Mouse (Mus musculus) liver, embryonic 12.5 days (tissue): ENCODE results near the gene Marc1. TPM values are rescaled to one million over a fixed set of nuclear protein-coding genes. Genes with fewer than 3 reads are reported as not detected.

Experiments
- ATAC-seq: fragments of 200-750 bp; cut with Nextera tagmentation; 2 replicates; pipeline ENCODE4 v1.8.0; 2017; ENCODE audit warnings: moderate number of reproducible peaks, mild to moderate bottlenecking, moderate library complexity
- H3K27ac ChIP-seq: fragments of 300-500 bp; sonication (generic); 2 replicates; pipeline ENCODE4 v1.5.1; 2016; ENCODE audit warnings: mild to moderate bottlenecking
- H3K27me3 ChIP-seq: fragments of 300-500 bp; sonication (generic); replicated peaks from 2 replicates; pipeline ENCODE4 v1.6.1; 2016; ENCODE audit warnings: mild to moderate bottlenecking, moderate library complexity
- H3K36me3 ChIP-seq: fragments of 300-500 bp; sonication (generic); 2 replicates; pipeline ENCODE4 v1.6.1; 2016; ENCODE audit warnings: mild to moderate bottlenecking, moderate library complexity
- H3K4me1 ChIP-seq: fragments of 300-500 bp; sonication (generic); 2 replicates; pipeline ENCODE4 v1.6.1; 2016
- H3K4me2 ChIP-seq: fragments of 300-500 bp; sonication (generic); 2 replicates; pipeline ENCODE4 v1.6.1; 2016; ENCODE audit warnings: mild to moderate bottlenecking, moderate library complexity
- H3K4me3 ChIP-seq: fragments of 300-500 bp; sonication (generic); 2 replicates; pipeline ENCODE4 v1.5.1; 2016; ENCODE audit warnings: mild to moderate bottlenecking, moderate library complexity
- H3K9ac ChIP-seq: fragments of 300-500 bp; sonication (generic); 2 replicates; pipeline ENCODE4 v1.6.1; 2016; ENCODE audit warnings: mild to moderate bottlenecking, moderate library complexity
- H3K9me3 ChIP-seq: fragments of 300-500 bp; sonication (generic); replicated peaks from 2 replicates; pipeline ENCODE4 v1.6.1; 2016; ENCODE audit warnings: mild to moderate bottlenecking, moderate library complexity
- WGBS: fragments of 180-500 bp; shearing (Covaris S2); methylation state at CpG from one replicate; pipeline ENCODE4 v1.1.7; 2016; ENCODE audit not compliant: insufficient replicate concordance; 5-methylcytosine and 5-hydroxymethylcytosine counted together
- polyA plus RNA-seq: library from polyadenylated mRNA; unstranded; fragments of >200 nt; fragmentation: Nextera tagmentation; extraction: Ambion mirVana; gene quantifications from 2 replicates; pipeline ENCODE4 v1.2.1, GENCODE M21; 2016

Marc1 gene
- polyA plus RNA-seq, 1 experiment from 2014 or later, result 7.3 TPM

GRCm38 (mm10) chr1:184817768-184818167 is 6.7 kb upstream of the Marc1 start:
- Histone ChIP-seq H3K4me2 (no peak overlapping the region), H3K27me3 (no peaks in the 10 kb centered on the region), H3K36me3 (peaks cover 87% of the 10 kb centered on the region), H3K27ac (no peak overlapping the region), H3K9ac (no peak overlapping the region), H3K9me3 (no peaks in the 10 kb centered on the region), H3K4me3 (no peak overlapping the region), H3K4me1 (0 out of 2 replicates have a peak, but pooled peaks cover under 1% of the 10 kb centered on the region)
- ATAC-seq, result no peak
- 71% methylated on average over 6 of the region's 6 CpGs for WGBS

DNA sequence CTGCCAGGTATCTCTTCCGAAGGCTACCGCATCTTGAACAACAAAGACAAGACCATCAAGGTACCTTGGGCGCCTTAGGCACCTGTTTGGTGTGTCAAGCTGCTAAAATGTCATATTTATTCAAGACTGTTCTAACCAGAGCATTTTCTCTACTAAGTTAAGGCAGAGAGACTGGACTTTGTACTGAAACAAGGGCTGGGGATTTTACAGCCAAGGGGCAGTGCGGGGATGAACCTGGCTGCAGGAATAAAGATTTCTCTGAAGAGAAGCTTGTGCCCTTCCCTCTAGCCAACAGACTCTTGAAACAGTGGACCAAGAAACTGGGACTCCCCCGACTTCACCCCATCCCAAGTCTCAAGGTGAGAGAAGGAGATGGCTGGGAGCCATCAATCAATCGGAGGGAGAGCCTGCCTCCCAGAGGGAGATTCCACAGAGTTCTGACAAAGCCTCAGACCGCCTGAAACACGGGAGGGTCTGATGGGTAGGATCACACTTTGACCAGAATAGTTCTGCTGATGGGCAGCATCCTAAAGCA is 670 bp upstream of the Marc1 start:
- no peak overlapping the region for H3K9ac ChIP-seq
- H3K9me3 ChIP-seq, result no peaks in the 10 kb centered on the region
- no peak overlapping the region for H3K4me3 ChIP-seq
- no peak for ATAC-seq
- H3K4me1 ChIP-seq, result peaks cover 19% of the 10 kb centered on the region
- no peak overlapping the region for H3K27ac ChIP-seq
- H3K4me2 ChIP-seq, result 0 out of 2 replicates have a peak overlapping the region, but pooled peaks have one; percentile 56
- H3K36me3 ChIP-seq, result peaks cover 35% of the 10 kb centered on the region
- H3K27me3 ChIP-seq, result peaks cover 34% of the 10 kb centered on the region
- WGBS, result 75% methylated on average over 8 of the region's 8 CpGs

- Histone ChIP-seq H3K4me3 (peak overlapping the region; percentile 10; the same call in 1 of the 2 replicates), H3K9ac (no peak overlapping the region), H3K4me1 (peaks cover 21% of the 10 kb centered on the region), H3K36me3 (peaks cover 21% of the 10 kb centered on the region), H3K9me3 (no peaks in the 10 kb centered on the region), H3K27ac (no peak overlapping the region), H3K27me3 (peaks cover 39% of the 10 kb centered on the region), H3K4me2 (peak overlapping the region; percentile 56)
- 70% methylated on average over 6 of the region's 6 CpGs for WGBS
- ATAC-seq, result no peak
These were observed 1.5 kb downstream of the Marc1 start for GRCm38 (mm10) chr1:184809578-184810001.

GRCm38 (mm10) chr1:184808418-184809012 is 2.6 kb downstream of the Marc1 start:
- Histone ChIP-seq H3K9me3 (no peaks in the 10 kb centered on the region), H3K9ac (no peak overlapping the region), H3K4me1 (peaks cover 21% of the 10 kb centered on the region), H3K27ac (no peak overlapping the region), H3K36me3 (peaks cover 14% of the 10 kb centered on the region), H3K4me2 (no peak overlapping the region), H3K4me3 (no peak overlapping the region), H3K27me3 (peaks cover 39% of the 10 kb centered on the region)
- WGBS, result 67% methylated on average over 17 of the region's 17 CpGs
- no peak for ATAC-seq

DNA sequence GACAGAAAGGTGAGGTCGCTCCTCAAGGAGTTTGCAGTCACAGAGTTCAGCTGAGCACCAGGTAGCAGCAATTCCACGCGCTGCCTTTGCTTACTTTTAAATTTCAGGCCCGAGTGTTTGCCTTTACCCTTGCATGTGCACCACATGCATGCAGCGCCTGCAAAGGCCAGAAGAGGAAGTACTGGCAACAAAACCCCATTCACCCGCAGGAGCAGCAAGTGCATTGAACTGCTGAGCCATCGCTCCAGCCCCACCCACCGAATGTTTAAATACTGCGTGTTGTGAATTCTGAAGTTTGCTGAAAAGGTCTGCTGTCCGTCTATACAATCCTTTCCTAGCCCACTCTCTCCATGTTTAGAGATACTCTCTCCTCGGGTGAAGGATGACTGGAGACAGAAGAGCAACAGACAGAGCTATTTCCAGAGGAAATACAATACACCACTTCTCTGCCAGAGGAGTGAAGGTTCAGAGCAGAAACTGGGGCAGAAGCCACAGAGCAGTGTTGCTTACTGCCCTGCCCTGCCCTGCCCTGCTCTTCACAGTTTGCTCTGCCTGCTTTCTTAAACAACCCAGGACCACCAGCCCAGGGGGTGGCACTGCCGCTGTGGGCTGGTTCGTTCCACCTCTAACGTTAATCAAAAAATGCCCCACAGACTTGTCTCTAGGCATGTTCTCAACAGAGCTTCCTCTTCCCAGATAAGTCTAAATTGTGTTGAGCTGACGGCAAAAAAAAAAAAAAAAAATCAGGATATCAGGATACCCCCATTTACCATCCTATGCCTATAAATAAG is 3.3 kb downstream of the Marc1 start:
- 38% methylated on average over 15 of the region's 15 CpGs for WGBS
- Histone ChIP-seq H3K36me3 (peaks cover 8% of the 10 kb centered on the region), H3K9ac (no peak overlapping the region), H3K9me3 (no peaks in the 10 kb centered on the region), H3K4me3 (no peak overlapping the region), H3K4me2 (peak overlapping the region; percentile 17; the same call in 1 of the 2 replicates), H3K27ac (no peak overlapping the region), H3K27me3 (peaks cover 39% of the 10 kb centered on the region), H3K4me1 (peaks cover 21% of the 10 kb centered on the region)
- no peak for ATAC-seq

DNA sequence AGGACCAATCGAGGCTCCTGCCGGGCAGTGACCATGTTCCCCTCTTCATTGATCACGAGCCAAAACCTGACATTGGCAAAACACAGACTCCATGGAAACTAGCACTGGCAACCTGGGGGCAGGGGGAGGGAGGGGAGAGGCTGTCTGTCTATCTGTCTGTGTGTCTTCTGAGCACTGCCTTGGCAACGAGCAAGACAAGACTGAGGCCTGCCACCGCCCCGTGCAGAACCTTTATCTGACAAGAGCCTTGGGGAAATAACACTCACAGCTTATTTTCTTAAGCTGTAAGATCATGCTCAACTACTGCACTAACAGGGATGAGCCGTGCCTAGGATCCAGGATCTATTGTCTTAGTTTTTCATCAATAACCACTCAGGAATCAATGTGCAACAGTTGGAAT is 4.0 kb downstream of the Marc1 start:
- no peaks in the 10 kb centered on the region for H3K9me3 ChIP-seq
- peaks cover 37% of the 10 kb centered on the region for H3K27me3 ChIP-seq
- WGBS, result 49% methylated on average over 7 of the region's 7 CpGs
- no peak overlapping the region for H3K27ac ChIP-seq
- ATAC-seq, result no peak
- H3K4me3 ChIP-seq, result no peak overlapping the region
- no peak overlapping the region for H3K4me2 ChIP-seq
- H3K36me3 ChIP-seq, result peaks cover under 1% of the 10 kb centered on the region; the same call in 1 of the 2 replicates
- peaks cover 21% of the 10 kb centered on the region for H3K4me1 ChIP-seq
- no peak overlapping the region for H3K9ac ChIP-seq

GRCm38 (mm10) chr1:184805749-184806148 is 5.4 kb downstream of the Marc1 start:
- Histone ChIP-seq H3K27ac (no peak overlapping the region), H3K36me3 (peaks cover 6% of the 10 kb centered on the region), H3K4me3 (no peak overlapping the region), H3K27me3 (peaks cover 24% of the 10 kb centered on the region), H3K4me2 (no peak overlapping the region), H3K9me3 (0 out of 2 replicates have a peak, but pooled peaks cover 5% of the 10 kb centered on the region), H3K4me1 (peaks cover 17% of the 10 kb centered on the region), H3K9ac (no peak overlapping the region)
- WGBS, result 77% methylated on average over 4 of the region's 4 CpGs
- ATAC-seq, result no peak

DNA sequence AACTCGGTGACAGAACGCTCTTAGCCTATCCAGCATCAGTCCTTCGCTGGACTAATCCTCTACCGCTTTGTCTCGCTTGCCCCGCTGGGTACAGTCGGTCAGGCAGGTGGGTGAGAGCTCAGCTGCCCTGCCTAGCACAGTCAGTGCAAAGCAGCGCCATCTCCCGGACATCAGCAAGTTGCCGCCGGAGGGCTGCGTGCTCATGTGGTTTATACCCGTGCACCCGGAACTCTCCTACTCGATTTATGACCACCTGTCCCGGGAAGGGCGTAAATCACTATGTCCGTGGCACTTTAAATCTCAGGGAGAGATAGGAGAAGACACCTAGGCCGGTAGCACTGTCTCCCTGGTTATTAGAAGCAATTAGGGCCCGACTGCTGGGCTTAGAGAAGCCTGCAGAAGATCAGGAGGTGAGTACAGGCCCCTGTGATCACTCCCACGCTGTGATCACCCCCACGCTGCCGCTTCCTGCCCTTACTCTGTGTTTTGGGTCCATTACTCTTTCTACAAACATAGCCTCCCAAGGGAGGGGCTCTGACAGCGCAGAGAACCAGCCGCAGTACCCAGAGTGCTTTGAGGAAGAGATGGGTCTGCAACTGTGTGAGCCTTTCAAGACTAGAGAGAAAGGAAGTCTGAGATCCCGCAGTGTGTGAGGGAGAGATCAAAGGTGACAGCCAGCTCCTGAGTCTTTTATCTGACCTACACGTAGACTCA is 17.8 kb downstream of the Marc1 start:
- 19% methylated on average over 27 of the region's 27 CpGs for WGBS
- ATAC-seq, result peak; percentile 69
- Histone ChIP-seq H3K4me2 (peak overlapping the region; percentile 36), H3K9me3 (no peaks in the 10 kb centered on the region), H3K27me3 (0 out of 2 replicates have a peak, but pooled peaks cover 4% of the 10 kb centered on the region), H3K36me3 (no peaks in the 10 kb centered on the region), H3K9ac (no peak overlapping the region), H3K4me3 (no peak overlapping the region), H3K27ac (no peak overlapping the region), H3K4me1 (no peaks in the 10 kb centered on the region)

DNA sequence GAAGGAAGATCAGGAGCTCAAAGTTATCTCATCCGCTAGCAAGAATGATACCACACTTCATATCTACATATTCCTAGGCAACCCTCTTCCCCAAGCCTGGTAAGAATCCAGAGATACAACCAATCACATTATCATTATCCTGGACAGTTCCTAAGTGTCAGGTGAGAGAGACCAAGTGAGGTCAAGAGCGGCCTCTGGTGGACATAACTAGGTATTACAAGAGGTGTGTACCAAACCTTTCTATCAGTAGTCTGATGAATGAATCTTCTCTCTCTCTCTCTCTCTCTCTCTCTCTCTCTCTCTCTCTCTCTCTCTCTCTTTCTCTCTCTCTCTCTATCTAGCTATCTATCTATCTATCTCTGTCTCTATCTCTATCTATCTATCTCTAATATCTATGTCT is 20.0 kb downstream of the Marc1 start:
- ATAC-seq, result no peak
- Histone ChIP-seq H3K36me3 (no peaks in the 10 kb centered on the region), H3K4me3 (no peak overlapping the region), H3K9me3 (no peaks in the 10 kb centered on the region), H3K4me1 (peaks cover 12% of the 10 kb centered on the region), H3K27me3 (0 out of 2 replicates have a peak, but pooled peaks cover 4% of the 10 kb centered on the region), H3K27ac (no peak overlapping the region), H3K4me2 (no peak overlapping the region), H3K9ac (no peak overlapping the region)
- WGBS, result 0% methylated on average over 2 of the region's 2 CpGs

DNA sequence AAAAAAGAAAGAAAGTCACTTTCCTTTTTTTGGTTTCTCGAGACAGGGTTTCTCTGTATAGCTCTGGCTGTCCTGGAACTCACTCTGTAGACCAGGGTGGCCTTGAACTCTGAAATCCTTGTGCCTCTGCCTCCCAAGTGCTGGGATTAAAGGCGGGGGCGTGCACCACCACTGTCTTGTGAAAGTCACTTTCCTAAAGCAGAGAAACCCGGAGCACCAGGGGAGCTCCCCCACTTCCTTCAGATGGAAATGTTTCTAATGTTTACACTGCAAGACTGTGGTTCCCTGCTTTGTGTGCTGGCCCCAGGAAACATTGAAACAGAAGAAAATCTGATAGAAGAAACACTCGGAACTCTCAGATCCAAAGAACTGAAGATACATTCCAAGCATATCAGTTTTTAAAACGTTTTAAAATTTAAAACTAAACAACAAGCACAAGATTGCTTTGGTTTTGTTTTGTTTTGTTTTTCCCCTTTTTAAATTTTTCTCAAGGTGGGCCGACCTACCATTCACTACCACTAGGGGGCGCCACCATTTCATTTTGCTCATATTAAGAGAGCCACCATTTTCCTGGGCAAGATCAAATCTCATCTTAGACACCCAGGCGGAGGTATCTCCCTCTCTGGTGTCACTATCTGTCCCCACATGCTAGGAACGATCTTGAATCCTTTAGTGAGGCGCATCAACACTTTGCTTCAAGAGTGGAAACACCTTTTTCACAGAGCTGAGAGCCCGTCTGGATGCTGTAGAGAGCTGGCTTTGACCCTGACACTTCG is 24.5 kb downstream of the Marc1 start:
- peak; percentile 74 for ATAC-seq
- Histone ChIP-seq H3K36me3 (no peaks in the 10 kb centered on the region), H3K27me3 (0 out of 2 replicates have a peak, but pooled peaks cover 4% of the 10 kb centered on the region), H3K9me3 (no peaks in the 10 kb centered on the region), H3K4me3 (no peak overlapping the region), H3K4me1 (peaks cover 37% of the 10 kb centered on the region), H3K9ac (no peak overlapping the region), H3K27ac (no peak overlapping the region), H3K4me2 (no peak overlapping the region)
- whole genome bisulfite sequencing, result 46% methylated on average over 13 of the region's 13 CpGs

- H3K27ac ChIP-seq, result no peak overlapping the region
- no peaks in the 10 kb centered on the region for H3K27me3 ChIP-seq
- H3K9ac ChIP-seq, result no peak overlapping the region
- no peak overlapping the region for H3K4me3 ChIP-seq
- H3K9me3 ChIP-seq, result no peaks in the 10 kb centered on the region
- H3K4me2 ChIP-seq, result no peak overlapping the region
- no peak for ATAC-seq
- peaks cover 57% of the 10 kb centered on the region for H3K4me1 ChIP-seq
- no peaks in the 10 kb centered on the region for H3K36me3 ChIP-seq
- WGBS, result 41% methylated on average over 4 of the region's 4 CpGs
These were observed 27.5 kb downstream of the Marc1 start for GRCm38 (mm10) chr1:184783641-184784040.
